Comparison of ENCODE assay signal across 19 mouse cellular contexts in the genomic region with DNA sequence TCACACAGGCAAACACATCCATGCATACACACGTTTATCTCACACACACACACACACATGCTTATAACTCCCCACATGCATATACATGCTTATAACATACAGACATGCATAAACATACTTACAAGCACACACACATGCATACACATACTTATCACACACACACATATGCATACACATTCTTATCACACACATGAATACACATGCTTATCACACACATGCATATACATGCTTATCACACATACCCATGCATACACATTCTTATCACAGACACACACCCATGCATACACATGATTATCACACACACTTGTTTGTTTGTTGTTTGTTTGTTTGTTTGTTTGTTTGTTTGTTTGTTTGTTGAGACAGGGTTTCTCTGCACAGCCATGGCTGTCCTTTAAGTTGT.
"Had no signal": no experiment of that assay in that cellular context is flagged by ENCODE, and none has a peak within 500 bp of the region (broad histone marks: within the 10 kb centered on the region; RNA-seq: fewer than 3 reads in every experiment).

No protein-coding gene starts in this region.

- H3K4me1 ChIP-seq: midbrain, embryonic 12.5 days had no signal

- H3K4me3 ChIP-seq: layer of hippocampus, adult 2 months; limb, embryonic 13.5 days; megakaryocyte, embryonic 14.5 days; midbrain, embryonic 12.5 days; neural tube, embryonic 13.5 days had no signal

- H3K9me3 ChIP-seq: limb, embryonic 13.5 days; megakaryocyte, embryonic 14.5 days; midbrain, embryonic 12.5 days; neural tube, embryonic 13.5 days had no signal

- H3K9ac ChIP-seq: limb, embryonic 13.5 days; midbrain, embryonic 12.5 days; neural tube, embryonic 13.5 days had no signal

- H3K27me3 ChIP-seq: limb, embryonic 13.5 days; megakaryocyte, embryonic 14.5 days; midbrain, embryonic 12.5 days; neural tube, embryonic 13.5 days had no signal

- DNase-seq: kidney, adult 11 months; kidney, adult 9 months; kidney, postnatal 4 days; left cerebral cortex, postnatal 4 days; lung, adult 18-20 months; lung, postnatal 36 days; retina, postnatal 1 day; right cerebral cortex, postnatal 4 days; spleen, adult 18-20 months; thymus, adult 18-20 months; thymus, postnatal 25 days had no signal

- H3K27ac ChIP-seq: kidney, postnatal 0 days; layer of hippocampus, adult 2 months; limb, embryonic 13.5 days; midbrain, embryonic 12.5 days; neural tube, embryonic 13.5 days had no signal

- H3K4me2 ChIP-seq: limb, embryonic 13.5 days; midbrain, embryonic 12.5 days; neural tube, embryonic 13.5 days had no signal

- H3K36me3 ChIP-seq: limb, embryonic 13.5 days; midbrain, embryonic 12.5 days; neural tube, embryonic 13.5 days had no signal

- ATAC-seq: inflammation-experienced regulatory T-cells, adult 6 months; midbrain, embryonic 16.5 days had no signal
